Comparison of ENCODE assay signal across 9 mouse cellular contexts in the genomic region with DNA sequence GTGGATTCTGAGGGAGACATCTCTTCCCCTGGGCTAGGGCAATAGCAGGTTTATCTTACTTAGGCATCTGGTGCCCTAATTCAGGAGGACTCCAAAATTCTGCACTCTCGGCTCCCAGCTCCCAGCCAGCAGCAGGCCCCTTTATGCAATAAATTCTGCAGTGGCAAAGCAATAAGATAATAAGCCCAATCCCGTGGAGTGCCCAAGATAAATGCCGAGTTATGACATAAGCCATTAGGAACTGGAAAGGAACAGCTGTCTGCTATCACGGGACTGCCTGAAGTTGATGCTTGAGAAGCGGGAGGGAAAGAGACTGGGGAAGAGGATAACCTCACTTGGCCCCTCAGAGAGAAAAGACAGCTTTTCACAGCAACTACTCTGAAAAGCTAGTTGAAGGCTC.
DNase-seq lines count a peak whose midpoint lies in the region.
"Had no signal": no experiment of that assay in that cellular context is flagged by ENCODE, and none has a peak within 500 bp of the region (broad histone marks: within the 10 kb centered on the region; RNA-seq: fewer than 3 reads in every experiment).

No protein-coding gene starts in this region.

- no peak overlapping the region for H3K4me3 ChIP-seq in hindbrain, embryonic 10.5 days
- H3K4me3 ChIP-seq: megakaryocyte, embryonic 14.5 days had no signal

- H3K27ac ChIP-seq in hindbrain, embryonic 10.5 days = 0 out of 2 replicates have a peak overlapping the region, but pooled peaks have one; percentile 16

- no peaks in the 10 kb centered on the region for H3K36me3 ChIP-seq in hindbrain, embryonic 10.5 days

- peaks cover 9% of the 10 kb centered on the region; the same call in 1 of the 2 replicates for H3K4me1 ChIP-seq in hindbrain, embryonic 10.5 days (replicated peaks)
- H3K4me1 ChIP-seq: megakaryocyte, embryonic 14.5 days had no signal

- peak; percentile 10 for DNase-seq in gastrocnemius, postnatal 25 days
- no peak for DNase-seq in gastrocnemius, adult 18-20 months (ENCODE audit: low spot score)
- DNase-seq in cerebellum, adult 8-10 months = peak; percentile 53
- DNase-seq in hindbrain, embryonic 10.5 days (ENCODE audit: low spot score) = no peak
- peak; percentile 66 for DNase-seq in lung, postnatal 36 days
- DNase-seq in thymus, postnatal 25 days = no peak
- DNase-seq in layer of hippocampus, postnatal 14 days (ENCODE audit: low spot score in 2 of 2) = no peak
- DNase-seq in frontal cortex, postnatal 14 days (ENCODE audit: low spot score in 2 of 2) = no peak

- H3K9me3 ChIP-seq in hindbrain, embryonic 10.5 days = no peaks in the 10 kb centered on the region

- no peaks in the 10 kb centered on the region for H3K27me3 ChIP-seq in hindbrain, embryonic 10.5 days (ENCODE audit: insufficient read depth, poor library complexity, severe bottlenecking)
- H3K27me3 ChIP-seq: megakaryocyte, embryonic 14.5 days had no signal

- 74% methylated on average over 5 of the region's 5 CpGs for WGBS in hindbrain, embryonic 10.5 days

Comparison
In these comparisons a context has a peak if more than half of its experiments do, and no peak if none do; other contexts are left out.
1. DNase-seq: peak in gastrocnemius, postnatal 25 days (single experiment), cerebellum, adult 8-10 months (single experiment) and lung, postnatal 36 days (single experiment); none in gastrocnemius, adult 18-20 months (single experiment), hindbrain, embryonic 10.5 days (single experiment), thymus, postnatal 25 days (single experiment), layer of hippocampus, postnatal 14 days (0 of 2) and frontal cortex, postnatal 14 days (0 of 2).